Comparison of ENCODE assay signal across 10 mouse cellular contexts in genomic region chr7:111777186-111777585, GRCm38 (mm10). TPM values are rescaled to one million over a fixed set of nuclear protein-coding genes. Genes with fewer than 3 reads are reported as not detected.
A peak's percentile ranks its signal among the peaks of the same experiment; 100 is the strongest.
DNase-seq lines count a peak whose midpoint lies in the region; ATAC-seq and TF ChIP-seq lines count a peak whose summit lies in the region.
"Had no signal": no experiment of that assay in that cellular context is flagged by ENCODE, and none has a peak within 500 bp of the region (broad histone marks: within the 10 kb centered on the region; RNA-seq: fewer than 3 reads in every experiment).

No protein-coding gene starts in this region.

- no peaks in the 10 kb centered on the region for H3K36me3 ChIP-seq in heart, embryonic 16.5 days (ENCODE audit: control insufficient read depth, insufficient read depth)
- H3K36me3 ChIP-seq in neural tube, embryonic 12.5 days, result no peaks in the 10 kb centered on the region
- no peaks in the 10 kb centered on the region for H3K36me3 ChIP-seq in stomach, postnatal 0 days (ENCODE audit: control insufficient read depth, insufficient read depth, low read length)
- H3K36me3 ChIP-seq: liver, embryonic 13.5 days had no signal

- no peaks in the 10 kb centered on the region for H3K9me3 ChIP-seq in heart, embryonic 16.5 days (replicated peaks; ENCODE audit: control insufficient read depth, low read length)
- no peaks in the 10 kb centered on the region for H3K9me3 ChIP-seq in neural tube, embryonic 12.5 days
- no peaks in the 10 kb centered on the region for H3K9me3 ChIP-seq in stomach, postnatal 0 days (ENCODE audit: control insufficient read depth, low read length)
- H3K9me3 ChIP-seq: liver, embryonic 13.5 days had no signal

- no peak for ATAC-seq in heart, embryonic 16.5 days (replicated peaks; ENCODE audit: extremely low read depth, insufficient read depth, low FRiP score)
- ATAC-seq in neural tube, embryonic 12.5 days (ENCODE audit: low FRiP score, low read depth), result no peak
- no peak for ATAC-seq in stomach, postnatal 0 days (ENCODE audit: low FRiP score, low TSS enrichment)

- H3K4me2 ChIP-seq in heart, embryonic 16.5 days (ENCODE audit: low read depth, low read length), result peak overlapping the region; percentile 82
- H3K4me2 ChIP-seq in neural tube, embryonic 12.5 days (replicated peaks), result peak overlapping the region; percentile 79; the same call in 1 of the 2 replicates
- peak overlapping the region; percentile 90 for H3K4me2 ChIP-seq in stomach, postnatal 0 days (replicated peaks; ENCODE audit: low read depth)

- H3K4me1 ChIP-seq in heart, embryonic 16.5 days (ENCODE audit: control insufficient read depth, insufficient read depth, low read length), result peaks cover 4% of the 10 kb centered on the region
- peaks cover 16% of the 10 kb centered on the region for H3K4me1 ChIP-seq in neural tube, embryonic 12.5 days
- H3K4me1 ChIP-seq in stomach, postnatal 0 days (replicated peaks; ENCODE audit: control insufficient read depth, insufficient read depth), result no peaks in the 10 kb centered on the region

- peaks cover 13% of the 10 kb centered on the region for H3K27me3 ChIP-seq in heart, embryonic 16.5 days (ENCODE audit: control insufficient read depth, insufficient read depth, low read length)
- H3K27me3 ChIP-seq in neural tube, embryonic 12.5 days (replicated peaks), result peaks cover 13% of the 10 kb centered on the region; the same call in 1 of the 2 replicates
- H3K27me3 ChIP-seq in stomach, postnatal 0 days (ENCODE audit: control insufficient read depth, insufficient read depth, low read length), result no peaks in the 10 kb centered on the region

- 88% methylated on average over 2 of the region's 2 CpGs for WGBS in heart, embryonic 16.5 days
- WGBS in neural tube, embryonic 12.5 days, result 90% methylated on average over 2 of the region's 2 CpGs
- 67% methylated on average over 2 of the region's 2 CpGs for WGBS in stomach, postnatal 0 days

- TF ChIP-seq CTCF in stomach, postnatal 0 days (IDR thresholded peaks at IDR 0.05; ENCODE audit: low read depth), result no peak

- no peak for DNase-seq in heart, postnatal 14 days
- no peak for DNase-seq in neural tube, embryonic 10.5 days (ENCODE audit: extremely low spot score, low spot score)
- peak; percentile 51 to 52 for DNase-seq in kidney, postnatal 36 days
- DNase-seq in stomach, postnatal 0 days (ENCODE audit: low spot score), result no peak
- no peak for DNase-seq in frontal cortex, postnatal 36 days (ENCODE audit: low spot score in 2 of 2)
- no peak for DNase-seq in Muller cell, postnatal 12 days (ENCODE audit: inconsistent ontology term)
- DNase-seq: embryo, embryonic 11 days; liver, embryonic 13.5 days had no signal

- H3K4me3 ChIP-seq in heart, embryonic 16.5 days (ENCODE audit: low read length), result peak overlapping the region; percentile 70
- H3K4me3 ChIP-seq in neural tube, embryonic 12.5 days, result no peak overlapping the region
- H3K4me3 ChIP-seq in stomach, postnatal 0 days (ENCODE audit: low read depth, low read length), result no peak overlapping the region; the same call in 1 of the 2 replicates
- H3K4me3 ChIP-seq: liver, embryonic 13.5 days had no signal

- H3K9ac ChIP-seq in heart, embryonic 16.5 days (ENCODE audit: low read length), result no peak overlapping the region
- no peak overlapping the region for H3K9ac ChIP-seq in neural tube, embryonic 12.5 days
- H3K9ac ChIP-seq in stomach, postnatal 0 days (ENCODE audit: low read length), result no peak overlapping the region
- H3K9ac ChIP-seq: liver, embryonic 13.5 days had no signal

- no peak for TF ChIP-seq EP300 in stomach, postnatal 0 days (optimal IDR thresholded peaks at IDR 0.05)

- no peak overlapping the region for H3K27ac ChIP-seq in heart, embryonic 16.5 days (ENCODE audit: low read length)
- H3K27ac ChIP-seq in neural tube, embryonic 12.5 days, result no peak overlapping the region
- H3K27ac ChIP-seq in stomach, postnatal 0 days (replicated peaks), result no peak overlapping the region
- H3K27ac ChIP-seq: liver, embryonic 13.5 days had no signal

- intact Hi-C loops in heart, postnatal 14 days (cut with DNase I), result loop anchor here (5.0 kb wide), 2 partner anchors 35 to 50 kb away; no protein-coding TSS in a partner anchor

RNA-seq across cellular contexts. Expression of gene Galnt18, which starts 2.6 kb away (rescaled TPM):
- polyA plus RNA-seq in heart, embryonic 16.5 days (2015; fragmentation: Nextera tagmentation; extraction: Ambion mirVana), result 19.2 and 21.9 TPM in 2 replicates
- total RNA-seq in heart, postnatal 14 days (2021), result 10 to 100 TPM; 16.7 to 16.8 TPM
- polyA plus RNA-seq in neural tube, embryonic 12.5 days (2016; fragmentation: Nextera tagmentation; extraction: Ambion mirVana), result 7.6 and 9.5 TPM in 2 replicates
- polyA plus RNA-seq in stomach, postnatal 0 days (2015; fragmentation: Nextera tagmentation; extraction: Ambion mirVana), result 20.5 and 21.8 TPM in 2 replicates

Comparison
In these comparisons a context has a peak if more than half of its experiments do, and no peak if none do; other contexts are left out.
1. DNase-seq: peak in kidney, postnatal 36 days (2 of 2); none in heart, postnatal 14 days (0 of 2), neural tube, embryonic 10.5 days (single experiment), stomach, postnatal 0 days (single experiment), frontal cortex, postnatal 36 days (0 of 2) and Muller cell, postnatal 12 days (single experiment).
2. Peak in every context shown above with its lines, with median percentiles within 50 percentile points of each other: H3K4me2 ChIP-seq.